Mouse (Mus musculus) midbrain, postnatal 0 days (tissue): ENCODE measurements at regions not wholly inside any gene's neighbourhood (a gene's known extent, or its start where the extent isn't known, plus 50 kb on each side); places are given as distances from the start of the nearest gene placed in this dataset.

Experiments
- ATAC-seq: fragments of 200-750 bp; cut with Nextera tagmentation; 2 replicates; pipeline ENCODE4 v1.8.0; 2017; ENCODE audit warnings: moderate number of reproducible peaks, mild to moderate bottlenecking, moderate TSS enrichment, moderate library complexity; ENCODE audit not compliant: low FRiP score
- DNase-seq: peaks from one replicate; pipeline ENCODE4 v3.0.0-alpha.2; 2015; ENCODE audit warnings: low spot score
- H3K27ac ChIP-seq: fragments of 300-500 bp; sonication (generic); 2 replicates; pipeline ENCODE4 v1.5.1; 2014; ENCODE audit warnings: low read depth, mild to moderate bottlenecking, low read length, mixed read lengths
- H3K27me3 ChIP-seq: fragments of 300-500 bp; sonication (generic); 2 replicates; pipeline ENCODE4 v1.6.1; 2014; ENCODE audit warnings: low read length, control low read depth, mixed read lengths; ENCODE audit not compliant: insufficient read depth
- H3K36me3 ChIP-seq: fragments of 300-500 bp; sonication (generic); 2 replicates; pipeline ENCODE4 v1.6.1; 2014; ENCODE audit warnings: low read length, control low read depth, mixed read lengths; ENCODE audit not compliant: insufficient read depth
- H3K4me1 ChIP-seq: fragments of 300-500 bp; sonication (generic); 2 replicates; pipeline ENCODE4 v1.6.1; 2014; ENCODE audit warnings: mild to moderate bottlenecking, control low read depth, antibody characterized with exemption, low read length, mixed read lengths; ENCODE audit not compliant: insufficient read depth
- H3K4me2 ChIP-seq: fragments of 300-500 bp; sonication (generic); 2 replicates; pipeline ENCODE4 v1.6.1; 2014; ENCODE audit warnings: low read depth, mild to moderate bottlenecking, low read length, mixed read lengths; ENCODE audit not compliant: poor library complexity, severe bottlenecking
- H3K4me3 ChIP-seq: fragments of 300-500 bp; sonication (generic); 2 replicates; pipeline ENCODE4 v1.5.1; 2014; ENCODE audit warnings: low read depth, mild to moderate bottlenecking, low read length, moderate library complexity
- H3K9ac ChIP-seq: fragments of 300-500 bp; sonication (generic); replicated peaks from 2 replicates; pipeline ENCODE4 v1.6.1; 2014; ENCODE audit warnings: mild to moderate bottlenecking, low read length, moderate library complexity, mixed read lengths; ENCODE audit not compliant: poor library complexity, severe bottlenecking
- H3K9me3 ChIP-seq: fragments of 300-500 bp; sonication (generic); 2 replicates; pipeline ENCODE4 v1.6.1; 2016; ENCODE audit warnings: low read length, control low read depth
- CTCF ChIP-seq: IDR thresholded peaks from 2 replicates; pipeline ENCODE4 v1.5.1; 2016; ENCODE audit warnings: antibody characterized with exemption, mild to moderate bottlenecking
- WGBS: fragments of 180-500 bp; shearing (Covaris S2); extraction: QIAGEN DNeasy Blood & Tissue Kit; methylation state at CpG from one replicate; pipeline ENCODE4 v1.1.7; 2014; 5-methylcytosine and 5-hydroxymethylcytosine counted together

DNA sequence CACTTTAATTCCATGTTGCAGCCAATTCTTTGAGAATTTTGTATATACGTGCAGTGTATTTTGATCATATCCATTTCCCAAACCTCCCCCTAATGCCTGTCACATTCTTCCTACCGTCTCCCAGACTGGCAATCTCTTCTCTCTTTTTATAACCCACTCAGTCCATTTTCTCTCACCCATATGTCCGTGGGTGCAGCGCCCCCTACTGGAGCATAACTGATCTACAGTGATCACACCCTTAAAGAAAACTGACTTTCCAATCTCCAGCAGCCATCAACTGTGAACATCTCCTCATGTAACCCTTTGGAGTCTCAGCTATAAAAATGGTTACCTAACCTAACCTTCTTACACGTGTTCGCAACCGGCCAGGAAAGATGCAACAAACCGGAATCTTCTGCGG is 123.0 kb upstream of the Slc7a14 start:
- H3K9ac ChIP-seq = no peak overlapping the region
- DNase-seq (no peak), ATAC-seq (no peak)
- no peaks in the 10 kb centered on the region for H3K36me3 ChIP-seq
- H3K4me1 ChIP-seq = no peaks in the 10 kb centered on the region
- no peak overlapping the region for H3K4me3 ChIP-seq
- no peaks in the 10 kb centered on the region for H3K27me3 ChIP-seq
- no peak overlapping the region for H3K27ac ChIP-seq
- H3K4me2 ChIP-seq = no peak overlapping the region
- 87% methylated on average over 9 of the region's 9 CpGs for WGBS
- TF ChIP-seq CTCF = peak; percentile 18
- H3K9me3 ChIP-seq = no peaks in the 10 kb centered on the region

DNA sequence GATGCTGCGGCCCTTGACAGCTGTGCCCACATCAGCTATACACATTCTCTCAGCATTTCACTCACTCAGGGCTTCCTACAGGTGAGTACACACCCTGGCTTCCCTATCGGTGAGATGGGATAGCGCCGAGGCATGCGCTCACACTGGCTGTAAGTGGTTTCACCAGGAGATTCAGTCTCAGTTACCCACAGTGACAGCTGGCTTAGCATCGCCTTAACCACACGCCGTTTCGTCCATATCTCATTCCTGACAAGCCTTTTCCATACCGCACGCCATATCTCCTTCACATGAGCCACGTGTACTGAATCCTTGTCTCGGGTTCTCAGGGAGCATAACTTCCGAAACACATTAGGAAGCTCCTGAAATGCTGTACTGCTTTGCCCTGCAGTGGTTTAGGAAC is 113.3 kb upstream of the Slc7a14 start:
- Histone ChIP-seq H3K27ac (no peak overlapping the region), H3K4me2 (no peak overlapping the region), H3K36me3 (no peaks in the 10 kb centered on the region), H3K9me3 (no peaks in the 10 kb centered on the region), H3K4me1 (no peaks in the 10 kb centered on the region), H3K27me3 (no peaks in the 10 kb centered on the region), H3K4me3 (no peak overlapping the region), H3K9ac (no peak overlapping the region)
- TF ChIP-seq CTCF = no peak
- 91% methylated on average over 14 of the region's 14 CpGs for WGBS
- DNase-seq = no peak
- ATAC-seq = peak; percentile 29; the same call in 1 of the 2 replicates

DNA sequence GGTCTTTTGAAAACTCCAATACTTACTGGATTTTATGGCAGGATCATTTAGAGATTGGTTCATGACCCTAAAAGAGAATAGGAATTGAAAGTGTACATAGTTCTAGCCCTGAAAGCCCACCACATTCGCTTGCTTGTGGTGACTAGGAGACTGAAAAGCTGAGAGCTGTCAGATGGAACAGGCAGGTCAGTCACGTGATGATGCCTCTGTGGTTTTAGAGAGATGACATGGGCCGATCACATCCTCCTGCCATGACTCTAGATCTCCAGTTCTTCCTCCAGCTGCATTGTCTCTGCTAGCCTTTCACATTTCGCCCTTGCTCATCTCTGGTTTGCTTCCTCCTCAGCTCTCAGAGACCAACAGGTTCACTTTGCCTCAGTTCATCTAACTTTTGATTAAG is 98.6 kb upstream of the Slc7a14 start:
- no peaks in the 10 kb centered on the region for H3K36me3 ChIP-seq
- no peak overlapping the region for H3K27ac ChIP-seq
- no peaks in the 10 kb centered on the region for H3K9me3 ChIP-seq
- 87% methylated on average over 4 of the region's 4 CpGs for WGBS
- DNase-seq = no peak
- no peak overlapping the region for H3K4me2 ChIP-seq
- H3K27me3 ChIP-seq = no peaks in the 10 kb centered on the region
- H3K4me1 ChIP-seq = no peaks in the 10 kb centered on the region
- no peak for ATAC-seq
- no peak overlapping the region for H3K9ac ChIP-seq
- no peak overlapping the region for H3K4me3 ChIP-seq
- TF ChIP-seq CTCF = no peak

DNA sequence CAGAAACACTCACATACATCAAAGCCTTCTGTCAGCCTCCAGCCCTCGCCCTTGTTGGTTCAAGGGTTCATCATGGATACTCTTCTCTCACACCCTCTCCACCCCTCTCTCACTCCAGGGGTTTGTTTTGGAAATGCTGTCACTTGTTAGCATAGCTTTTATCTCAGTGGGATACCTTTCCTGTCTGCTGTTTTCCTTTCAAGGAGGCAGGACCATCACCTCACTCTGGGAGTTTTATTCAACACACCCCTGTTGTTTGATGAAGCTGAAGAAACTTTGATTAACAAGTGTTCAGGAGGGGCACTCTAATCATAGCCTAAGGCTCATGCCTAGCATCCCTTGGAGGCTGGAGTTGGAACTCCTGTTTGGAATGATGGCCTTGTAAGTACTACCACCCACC is 95.7 kb upstream of the Slc7a14 start:
- 0% methylated on average over 1 of the region's 1 CpGs for WGBS
- Histone ChIP-seq H3K4me2 (no peak overlapping the region), H3K27ac (no peak overlapping the region), H3K4me3 (no peak overlapping the region), H3K36me3 (no peaks in the 10 kb centered on the region), H3K27me3 (no peaks in the 10 kb centered on the region), H3K9me3 (no peaks in the 10 kb centered on the region), H3K4me1 (no peaks in the 10 kb centered on the region), H3K9ac (no peak overlapping the region)
- no peak for TF ChIP-seq CTCF
- no peak for DNase-seq
- ATAC-seq = no peak

DNA sequence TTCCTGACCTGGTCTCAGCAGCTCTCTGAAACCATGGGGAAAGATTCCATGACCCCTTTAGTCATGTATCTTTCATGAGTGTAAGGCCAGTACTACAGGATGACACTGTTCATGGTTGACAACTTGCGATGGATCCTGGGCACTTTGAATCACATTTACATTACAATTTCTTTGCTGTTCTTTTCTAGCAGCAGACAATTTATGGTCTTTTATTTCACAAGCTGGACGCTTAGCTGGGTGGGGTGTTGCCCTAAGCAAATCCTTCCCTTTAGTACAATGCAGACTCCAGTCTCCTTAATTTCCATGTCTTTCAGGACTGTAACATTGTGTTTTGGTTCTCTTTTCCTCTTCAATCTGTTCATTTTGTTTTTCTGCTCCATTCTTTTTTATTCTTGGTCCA is 89.0 kb upstream of the Slc7a14 start:
- H3K4me1 ChIP-seq = no peaks in the 10 kb centered on the region
- WGBS = 81% methylated on average over 2 of the region's 2 CpGs
- no peak for DNase-seq

DNA sequence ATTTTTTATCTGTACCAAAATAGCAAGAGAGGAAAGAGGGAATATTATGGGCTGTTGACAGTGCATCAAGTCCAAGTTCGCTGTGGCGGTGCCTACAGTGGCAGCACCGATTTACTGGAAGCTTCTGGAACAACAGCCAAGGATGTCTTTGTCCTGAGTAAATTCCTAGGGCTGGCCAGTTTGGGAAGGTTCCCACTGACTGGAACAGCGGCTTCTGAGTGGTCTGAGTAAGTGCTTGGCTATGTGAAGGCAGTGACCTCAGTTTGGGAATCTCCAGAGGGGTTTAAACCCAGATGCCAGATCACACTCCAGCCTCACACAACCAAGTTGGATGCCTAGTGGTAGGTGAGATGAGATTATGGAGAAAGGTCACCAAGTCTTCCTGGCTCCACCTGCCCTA is 84.4 kb upstream of the Slc7a14 start:
- ATAC-seq = no peak
- WGBS = 90% methylated on average over 4 of the region's 4 CpGs

More for the DNA sequence above, 89.0 kb upstream of the Slc7a14 start:
- Histone ChIP-seq H3K27ac (no peak overlapping the region), H3K9me3 (no peaks in the 10 kb centered on the region), H3K27me3 (no peaks in the 10 kb centered on the region), H3K4me3 (no peak overlapping the region), H3K9ac (no peak overlapping the region), H3K4me2 (no peak overlapping the region), H3K36me3 (no peaks in the 10 kb centered on the region)
- no peak for ATAC-seq
- no peak for TF ChIP-seq CTCF

More for the DNA sequence above, 84.4 kb upstream of the Slc7a14 start:
- H3K36me3 ChIP-seq = no peaks in the 10 kb centered on the region
- no peak overlapping the region for H3K27ac ChIP-seq
- no peak for DNase-seq
- H3K4me1 ChIP-seq = no peaks in the 10 kb centered on the region
- no peak overlapping the region for H3K9ac ChIP-seq
- H3K27me3 ChIP-seq = no peaks in the 10 kb centered on the region
- no peak overlapping the region for H3K4me2 ChIP-seq
- TF ChIP-seq CTCF = no peak
- H3K4me3 ChIP-seq = no peak overlapping the region
- H3K9me3 ChIP-seq = no peaks in the 10 kb centered on the region
